Mouse (Mus musculus): Measurements from ENCODE around the gene Elf1. TPM values are rescaled to one million over a fixed set of nuclear protein-coding genes. Genes with fewer than 3 reads are reported as not detected.

Elf1 gene
- polyA plus RNA-seq, 1 experiment from 2014 or later = 20.2 TPM

DNA sequence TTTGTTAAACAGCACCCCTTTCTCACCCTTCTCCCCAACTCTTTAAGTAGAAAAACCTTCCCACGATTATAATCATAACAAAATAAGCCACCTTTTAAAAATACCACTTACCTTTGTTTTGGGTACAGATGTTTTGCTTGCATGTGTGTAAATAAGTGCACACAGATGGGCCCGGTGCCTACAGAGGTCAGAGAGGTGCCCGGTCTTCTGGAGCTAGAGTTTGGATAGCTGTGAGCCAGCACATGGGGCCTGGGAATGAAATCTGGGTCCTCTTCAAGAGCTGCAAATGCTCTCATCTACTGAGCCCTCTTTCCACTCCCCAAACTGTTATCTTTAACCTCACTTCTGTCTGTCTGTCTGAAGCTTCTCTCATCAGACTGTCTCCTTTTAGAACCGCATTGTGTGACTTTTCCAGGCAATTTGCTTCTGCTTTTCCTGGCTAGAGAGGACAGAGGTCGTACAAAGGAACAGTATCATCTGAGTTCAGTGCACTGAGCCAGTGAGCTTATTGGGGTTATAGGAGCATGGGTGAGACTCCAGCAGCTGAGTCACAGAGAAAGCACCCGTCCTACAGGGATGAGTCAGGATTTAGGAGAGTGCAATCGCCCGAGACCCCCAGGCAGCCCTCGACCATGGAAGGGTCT lies 27.8 kb downstream of the Elf1 start:
- no peak for DNase-seq
- H3K9ac ChIP-seq = no peak overlapping the region
- H3K9me3 ChIP-seq (ENCODE audit: low read depth, low read length) = no peaks in the 10 kb centered on the region
- H3K36me3 ChIP-seq (ENCODE audit: insufficient read depth) = no peaks in the 10 kb centered on the region
- TF ChIP-seq CTCF (IDR thresholded peaks at IDR 0.05; ENCODE audit: low read depth) = no peak
- ATAC-seq (ENCODE audit: insufficient read depth) = no peak
- no peak overlapping the region for H3K4me2 ChIP-seq
- H3K4me1 ChIP-seq (ENCODE audit: insufficient read depth) = peaks cover 5% of the 10 kb centered on the region; the same call in 1 of the 2 replicates
- no peak overlapping the region for H3K4me3 ChIP-seq (ENCODE audit: low read depth, low read length)
- 80% methylated on average over 9 of the region's 9 CpGs for WGBS
- no peaks in the 10 kb centered on the region for H3K27me3 ChIP-seq (ENCODE audit: insufficient read depth, low read length)
- H3K27ac ChIP-seq (ENCODE audit: low read depth) = no peak overlapping the region

DNA sequence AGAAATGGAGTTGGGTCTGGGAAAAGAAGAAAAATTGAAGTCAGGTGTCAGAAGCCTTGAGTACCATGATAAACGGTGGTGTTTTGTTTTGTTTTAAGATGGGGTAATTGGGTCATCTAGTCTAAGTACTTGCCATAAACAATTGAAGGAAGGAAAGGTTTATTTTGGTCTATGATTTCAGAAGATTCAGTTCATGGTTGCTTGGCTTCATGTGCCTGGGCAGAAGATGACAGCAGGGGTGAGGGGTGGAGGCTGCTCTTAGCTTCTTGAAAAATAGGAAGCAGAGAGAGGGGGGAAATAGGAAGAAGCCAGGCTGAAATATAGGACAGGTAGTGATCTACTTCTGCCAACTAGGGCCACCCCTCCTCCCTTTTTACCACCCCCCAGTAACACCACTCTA lies 30.5 kb downstream of the Elf1 start:
- WGBS = 50% methylated on average over 1 of the region's 1 CpGs
- Histone ChIP-seq H3K36me3 (ENCODE audit: insufficient read depth) (no peaks in the 10 kb centered on the region), H3K4me2 (no peak overlapping the region), H3K4me1 (ENCODE audit: insufficient read depth) (no peaks in the 10 kb centered on the region), H3K9me3 (ENCODE audit: low read depth, low read length) (no peaks in the 10 kb centered on the region), H3K4me3 (ENCODE audit: low read depth, low read length) (no peak overlapping the region), H3K9ac (no peak overlapping the region), H3K27me3 (ENCODE audit: insufficient read depth, low read length) (no peaks in the 10 kb centered on the region), H3K27ac (ENCODE audit: low read depth) (no peak overlapping the region)
- no peak for DNase-seq
- TF ChIP-seq CTCF (IDR thresholded peaks at IDR 0.05; ENCODE audit: low read depth) = no peak
- no peak for ATAC-seq (ENCODE audit: insufficient read depth)

DNA sequence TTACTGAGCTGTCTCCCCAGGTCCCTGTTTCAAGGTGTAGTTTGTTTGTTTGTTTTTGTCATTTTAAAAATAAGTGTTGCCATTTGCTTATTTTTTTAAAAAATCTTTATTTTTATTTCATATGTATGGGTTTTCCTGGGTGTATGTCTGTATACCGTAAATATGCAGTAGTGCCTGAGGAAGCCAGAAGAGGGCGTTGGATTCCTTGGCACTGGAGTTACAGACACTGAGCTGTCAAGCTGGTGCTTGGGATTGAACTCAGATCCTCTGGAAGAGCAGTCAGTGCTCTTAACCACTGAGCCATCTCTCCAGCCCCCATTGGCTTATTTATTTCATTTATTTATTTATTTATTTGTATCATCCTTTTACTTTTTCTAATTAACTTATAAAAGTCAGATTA lies 33.0 kb downstream of the Elf1 start:
- no peaks in the 10 kb centered on the region for H3K27me3 ChIP-seq (ENCODE audit: insufficient read depth, low read length)
- WGBS = 74% methylated on average over 2 of the region's 2 CpGs
- no peak for ATAC-seq (ENCODE audit: insufficient read depth)
- no peak overlapping the region for H3K27ac ChIP-seq (ENCODE audit: low read depth)
- no peak overlapping the region for H3K4me3 ChIP-seq (ENCODE audit: low read depth, low read length)
- TF ChIP-seq CTCF (IDR thresholded peaks at IDR 0.05; ENCODE audit: low read depth) = no peak
- no peaks in the 10 kb centered on the region for H3K36me3 ChIP-seq (ENCODE audit: insufficient read depth)
- 0 out of 2 replicates have a peak, but pooled peaks cover 3% of the 10 kb centered on the region for H3K4me1 ChIP-seq (ENCODE audit: insufficient read depth)
- H3K9me3 ChIP-seq (ENCODE audit: low read depth, low read length) = no peaks in the 10 kb centered on the region
- no peak overlapping the region for H3K9ac ChIP-seq
- no peak for DNase-seq
- H3K4me2 ChIP-seq = no peak overlapping the region

DNA sequence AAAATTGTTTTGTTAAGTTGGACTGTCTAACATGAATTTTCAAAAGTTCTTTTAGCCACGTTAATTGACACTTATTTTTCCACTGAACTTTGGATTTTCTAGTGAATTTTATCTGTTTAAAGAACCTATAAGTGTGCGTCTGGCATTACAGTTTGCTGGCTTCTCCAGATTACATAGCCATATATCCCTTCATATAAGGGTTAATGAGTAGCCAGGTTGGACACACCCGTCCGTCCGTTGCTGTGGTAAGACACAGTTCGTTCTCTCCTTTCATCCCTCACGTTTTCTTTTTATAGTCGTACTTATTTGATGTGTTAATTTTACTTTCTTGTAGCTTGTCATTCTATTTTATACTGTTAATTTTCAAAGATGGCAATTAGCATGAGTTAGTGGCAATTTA lies 34.1 kb downstream of the Elf1 start:
- Histone ChIP-seq H3K27me3 (ENCODE audit: insufficient read depth, low read length) (no peaks in the 10 kb centered on the region), H3K4me1 (ENCODE audit: insufficient read depth) (0 out of 2 replicates have a peak, but pooled peaks cover 4% of the 10 kb centered on the region), H3K9me3 (ENCODE audit: low read depth, low read length) (no peaks in the 10 kb centered on the region), H3K4me3 (ENCODE audit: low read depth, low read length) (0 out of 2 replicates have a peak overlapping the region, but pooled peaks have one; percentile 18), H3K27ac (ENCODE audit: low read depth) (peak overlapping the region; percentile 42; the same call in 1 of the 2 replicates), H3K36me3 (ENCODE audit: insufficient read depth) (no peaks in the 10 kb centered on the region), H3K4me2 (peak overlapping the region; percentile 25; the same call in 1 of the 2 replicates), H3K9ac (no peak overlapping the region)
- TF ChIP-seq CTCF (IDR thresholded peaks at IDR 0.05; ENCODE audit: low read depth) = no peak
- ATAC-seq (ENCODE audit: insufficient read depth) (no peak), DNase-seq (no peak)
- 64% methylated on average over 8 of the region's 8 CpGs for WGBS

DNA sequence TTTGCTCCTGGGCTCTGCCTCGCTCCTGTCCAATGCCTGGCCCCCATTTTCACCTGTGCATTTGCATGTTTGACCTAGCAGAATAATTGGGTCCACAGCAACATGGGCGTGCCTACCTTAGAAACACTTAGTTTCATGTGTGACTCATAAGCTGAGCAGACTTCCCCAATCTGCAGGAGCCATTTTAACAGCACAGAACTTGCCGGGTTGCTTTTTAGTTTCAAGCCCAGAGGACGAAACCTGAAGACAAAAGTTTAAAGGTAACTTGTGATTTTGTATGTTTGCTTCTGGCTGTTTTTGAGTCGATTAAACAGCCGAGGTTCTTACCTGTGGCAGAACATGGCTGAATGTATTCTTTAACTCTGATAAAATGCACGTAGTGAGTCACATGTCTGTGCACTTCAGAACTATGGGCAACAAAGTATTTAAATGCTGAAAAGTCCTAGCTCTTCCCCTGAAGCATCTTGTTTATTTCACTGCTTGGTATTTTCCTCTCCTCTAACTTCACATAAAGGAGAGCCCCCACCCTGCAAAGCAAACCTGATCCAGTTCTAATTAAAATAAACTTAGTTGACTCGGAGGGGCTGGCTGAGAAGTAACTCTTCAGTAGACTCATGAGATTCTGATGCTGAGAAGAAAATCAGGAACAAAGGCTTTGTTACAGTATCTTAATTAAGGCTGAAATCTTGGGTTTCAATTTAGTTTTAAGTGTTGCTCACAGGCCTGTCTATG lies 34.7 kb downstream of the Elf1 start:
- peak overlapping the region; percentile 42; the same call in 1 of the 2 replicates for H3K27ac ChIP-seq (ENCODE audit: low read depth)
- H3K4me2 ChIP-seq = peak overlapping the region; percentile 25
- H3K4me3 ChIP-seq (ENCODE audit: low read depth, low read length) = peak overlapping the region; percentile 18; the same call in 1 of the 2 replicates
- no peaks in the 10 kb centered on the region for H3K27me3 ChIP-seq (ENCODE audit: insufficient read depth, low read length)
- 0 out of 2 replicates have a peak, but pooled peaks cover 4% of the 10 kb centered on the region for H3K4me1 ChIP-seq (ENCODE audit: insufficient read depth)
- H3K9ac ChIP-seq = no peak overlapping the region
- no peaks in the 10 kb centered on the region for H3K9me3 ChIP-seq (ENCODE audit: low read depth, low read length)
- ATAC-seq (ENCODE audit: insufficient read depth) (peak; percentile 64; the same call in 1 of the 2 replicates), DNase-seq (peak; percentile 51)
- 57% methylated on average over 8 of the region's 8 CpGs for WGBS
- H3K36me3 ChIP-seq (ENCODE audit: insufficient read depth) = no peaks in the 10 kb centered on the region
- no peak for TF ChIP-seq CTCF (IDR thresholded peaks at IDR 0.05; ENCODE audit: low read depth)

DNA sequence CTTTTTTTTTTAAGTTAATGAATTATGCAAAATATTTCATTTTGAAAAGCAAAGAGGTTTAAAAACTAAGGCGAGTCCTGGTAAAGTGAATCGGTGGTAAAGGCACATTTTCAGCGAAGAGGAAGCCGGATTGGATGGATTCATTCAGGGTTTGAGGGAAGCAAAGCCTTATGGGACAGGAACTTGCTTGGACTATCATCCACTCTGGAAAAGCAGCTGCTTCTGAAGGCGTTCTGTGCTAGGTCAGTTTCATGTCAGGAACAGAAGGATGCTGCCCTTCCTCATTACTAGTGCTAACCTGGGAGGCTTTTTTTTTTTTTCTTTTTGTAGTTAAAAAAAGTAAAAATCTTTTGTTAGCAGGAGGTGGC lies 35.2 kb downstream of the Elf1 start:
- peak overlapping the region; percentile 42; the same call in 1 of the 2 replicates for H3K27ac ChIP-seq (ENCODE audit: low read depth)
- 74% methylated on average over 5 of the region's 5 CpGs for WGBS
- H3K4me2 ChIP-seq = peak overlapping the region; percentile 23
- no peak for TF ChIP-seq CTCF (IDR thresholded peaks at IDR 0.05; ENCODE audit: low read depth)
- H3K4me1 ChIP-seq (ENCODE audit: insufficient read depth) = 0 out of 2 replicates have a peak, but pooled peaks cover 4% of the 10 kb centered on the region
- no peaks in the 10 kb centered on the region for H3K9me3 ChIP-seq (ENCODE audit: low read depth, low read length)
- no peak overlapping the region for H3K9ac ChIP-seq
- DNase-seq (no peak), ATAC-seq (ENCODE audit: insufficient read depth) (no peak)
- no peaks in the 10 kb centered on the region for H3K36me3 ChIP-seq (ENCODE audit: insufficient read depth)
- no peaks in the 10 kb centered on the region for H3K27me3 ChIP-seq (ENCODE audit: insufficient read depth, low read length)
- no peak overlapping the region for H3K4me3 ChIP-seq (ENCODE audit: low read depth, low read length)

DNA sequence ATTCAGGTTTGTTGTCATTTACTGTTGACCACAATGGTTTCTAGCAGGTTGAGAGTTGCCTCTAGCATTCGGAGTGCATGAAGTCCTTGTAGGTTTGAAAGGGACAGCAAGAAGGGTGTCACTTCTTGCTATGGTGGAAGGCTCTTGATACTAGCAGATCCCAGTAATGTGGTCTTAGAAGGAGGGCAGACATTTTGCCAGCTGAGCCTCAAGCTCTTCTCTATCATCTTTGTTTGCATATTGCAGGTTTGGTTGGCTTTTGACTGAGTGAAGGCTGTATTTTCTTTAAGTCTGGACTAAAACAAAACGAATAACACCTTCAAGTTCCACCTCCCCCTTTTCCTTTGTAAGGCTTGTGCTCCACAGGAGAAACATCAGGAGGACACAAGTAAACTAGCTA lies 35.8 kb downstream of the Elf1 start:
- H3K27ac ChIP-seq (ENCODE audit: low read depth) = no peak overlapping the region

More for the DNA sequence above, 35.8 kb downstream of the Elf1 start:
- WGBS = 74% methylated on average over 2 of the region's 2 CpGs
- no peaks in the 10 kb centered on the region for H3K27me3 ChIP-seq (ENCODE audit: insufficient read depth, low read length)
- H3K36me3 ChIP-seq (ENCODE audit: insufficient read depth) = no peaks in the 10 kb centered on the region
- 0 out of 2 replicates have a peak, but pooled peaks cover 4% of the 10 kb centered on the region for H3K4me1 ChIP-seq (ENCODE audit: insufficient read depth)
- peak overlapping the region; percentile 23 for H3K4me2 ChIP-seq
- DNase-seq = no peak
- no peak overlapping the region for H3K4me3 ChIP-seq (ENCODE audit: low read depth, low read length)
- no peak for ATAC-seq (ENCODE audit: insufficient read depth)
- H3K9ac ChIP-seq = no peak overlapping the region
- TF ChIP-seq CTCF (IDR thresholded peaks at IDR 0.05; ENCODE audit: low read depth) = no peak
- no peaks in the 10 kb centered on the region for H3K9me3 ChIP-seq (ENCODE audit: low read depth, low read length)
